Mouse (Mus musculus) frontal cortex, postnatal 14 days (tissue): ENCODE measurements around the gene Slc16a6.
A peak's percentile ranks its signal among the peaks of the same experiment; 100 is the strongest.

ENCODE experiments used
- DNase-seq, 2 experiments: peaks; one replicate each; pipeline ENCODE4 v3.0.0; 2022; ENCODE audit warnings: low spot score in 2 of 2

Slc16a6 gene

DNA sequence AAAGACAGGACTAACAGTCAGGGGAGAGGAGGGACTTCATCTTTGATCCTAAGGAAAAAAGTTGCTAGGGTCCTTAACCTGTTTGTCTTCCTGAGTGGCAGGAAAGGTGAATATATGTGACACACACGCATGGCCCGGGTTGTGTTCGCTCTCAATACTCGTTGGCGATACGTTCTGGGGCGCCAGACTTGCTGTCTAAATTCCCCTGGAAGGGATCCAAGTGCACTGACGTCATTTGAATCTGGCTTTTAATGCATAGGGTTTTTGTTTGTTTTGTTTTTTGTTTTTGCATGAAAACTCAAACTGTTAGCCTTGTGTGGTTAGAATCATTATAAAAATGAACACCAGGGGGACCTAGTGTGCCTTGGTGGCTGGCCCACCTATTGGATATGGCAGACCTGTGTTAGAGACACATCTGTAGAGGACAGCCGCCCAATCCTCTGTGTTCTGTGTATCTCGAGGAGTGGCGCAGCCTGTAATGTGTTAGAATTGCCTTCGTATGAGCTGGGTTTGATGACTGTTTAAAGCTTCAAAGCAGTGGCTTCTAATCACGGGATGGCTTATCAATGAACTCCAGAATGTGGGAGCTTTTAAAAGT, 27.9 kb downstream of the Slc16a6 start:
- no peak for DNase-seq

DNA sequence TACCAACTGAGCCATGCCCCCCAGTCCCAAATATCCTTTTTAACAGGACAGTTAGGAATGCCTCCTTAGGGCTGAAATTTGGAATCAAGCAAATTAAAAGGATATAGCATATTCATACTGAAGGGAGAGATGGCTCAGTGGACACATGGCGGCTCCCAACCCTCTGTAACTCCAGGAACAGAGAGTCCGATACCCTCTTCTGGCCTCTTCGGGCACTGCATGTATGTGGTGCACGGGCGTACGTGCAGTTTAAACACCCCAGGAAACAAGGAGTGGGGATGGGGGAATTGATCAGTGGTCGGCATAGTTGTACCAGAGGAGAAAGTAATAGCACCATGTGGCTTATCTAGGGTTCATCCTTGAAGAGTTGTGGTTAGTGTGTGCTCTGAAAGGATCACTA, 28.8 kb downstream of the Slc16a6 start:
- no peak for DNase-seq

DNA sequence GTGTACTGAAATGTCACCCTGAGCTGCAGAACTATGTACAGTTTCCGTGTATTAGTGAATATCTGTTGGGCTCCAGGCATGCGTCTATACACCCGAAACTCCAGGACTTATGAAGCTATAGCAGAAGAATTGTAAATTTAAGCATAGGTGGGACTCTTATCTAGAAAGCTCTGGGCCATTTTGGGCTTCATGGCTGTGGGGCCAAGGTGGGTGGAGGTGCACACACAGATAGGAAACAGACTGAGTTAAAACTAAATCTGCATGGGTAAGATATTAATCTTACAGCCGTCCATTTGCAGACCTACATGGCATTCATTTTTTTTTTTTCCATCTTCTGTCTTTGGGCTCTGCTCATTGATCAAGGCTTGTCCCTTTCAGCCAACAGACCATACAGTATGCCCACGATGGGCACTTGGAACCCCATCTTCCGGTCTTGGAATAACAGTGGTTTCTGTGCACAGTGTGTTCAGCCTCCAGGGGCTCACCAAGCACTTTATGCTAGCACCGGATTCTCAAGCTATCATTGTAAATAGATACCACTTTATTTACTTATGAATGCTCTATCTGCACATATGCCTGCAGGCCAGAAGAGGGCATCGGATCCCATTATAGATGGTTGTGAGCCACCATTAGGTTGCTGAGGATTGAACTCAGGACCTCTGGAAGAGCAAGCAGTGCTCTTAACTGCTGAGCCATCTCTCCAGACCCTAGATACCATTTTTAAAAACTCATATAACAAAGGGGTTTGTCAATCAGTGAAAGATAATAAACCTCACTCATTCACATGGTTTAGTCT, 29.7 kb downstream of the Slc16a6 start:
- no peak for DNase-seq

DNA sequence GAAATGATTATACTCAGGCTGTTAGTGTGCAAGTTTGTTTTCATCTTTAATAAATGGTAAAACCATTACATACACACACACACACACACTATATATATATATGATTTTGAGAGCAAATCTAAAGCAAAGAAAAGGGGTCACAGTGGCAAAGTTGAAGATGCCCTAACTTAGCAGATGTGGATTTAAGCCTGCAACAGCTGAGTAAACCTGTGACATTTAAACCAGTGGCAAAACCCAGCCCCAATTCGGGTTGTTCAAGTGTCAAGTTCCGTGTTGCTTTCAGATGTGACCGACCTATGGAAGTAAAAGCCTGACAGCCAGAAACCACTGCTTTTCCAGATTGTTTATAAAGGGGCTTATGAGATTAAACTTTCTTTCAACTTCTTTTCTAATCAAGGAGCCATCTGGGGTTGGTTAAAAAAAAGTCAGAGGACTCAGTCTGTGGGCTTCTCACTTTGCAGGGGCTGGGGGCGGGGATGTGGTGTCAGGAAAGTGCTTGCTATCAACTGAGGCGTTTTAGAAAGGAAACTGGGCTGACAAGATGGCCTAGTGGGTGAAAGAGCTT, 31.1 kb downstream of the Slc16a6 start:
- DNase-seq, result no peak

DNA sequence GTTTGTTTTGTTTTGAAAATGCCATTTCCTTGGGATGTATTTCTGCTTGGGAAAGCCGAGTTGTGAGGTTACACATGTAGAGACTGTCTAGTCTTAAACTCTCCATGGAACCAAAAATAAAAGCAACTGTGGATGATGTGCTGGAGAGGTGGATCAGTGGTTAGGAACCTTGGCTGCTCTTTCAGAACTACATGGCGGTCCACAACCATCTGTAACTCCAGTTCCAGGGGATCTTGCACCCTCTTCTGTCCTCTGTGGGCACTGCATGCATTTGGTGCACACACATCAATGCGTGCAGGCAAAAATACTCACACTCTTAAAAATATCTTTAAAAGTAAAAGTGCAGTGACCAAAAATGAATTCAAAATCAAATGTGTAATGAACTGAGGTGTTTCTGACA, 32.3 kb downstream of the Slc16a6 start:
- DNase-seq, result no peak

DNA sequence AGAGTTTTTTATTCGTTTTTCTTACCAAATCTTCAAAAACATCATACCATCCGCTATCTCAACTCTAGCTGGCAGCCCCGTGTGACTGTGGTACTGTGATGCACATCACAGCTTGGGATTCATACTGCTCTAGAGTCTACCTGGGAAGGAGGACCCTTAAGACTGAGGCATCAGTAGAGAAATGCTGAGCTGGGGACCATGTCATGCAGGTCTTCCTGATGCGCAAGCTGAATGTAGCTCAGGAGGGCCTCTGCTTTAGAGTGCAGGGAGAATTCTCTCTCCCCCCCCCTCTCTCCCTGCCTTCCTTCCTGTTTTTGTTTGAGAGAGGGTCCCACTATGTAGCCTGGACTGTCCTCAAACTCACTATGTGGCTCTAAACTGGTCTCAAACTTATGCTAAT, 32.8 kb downstream of the Slc16a6 start:
- no peak for DNase-seq

DNA sequence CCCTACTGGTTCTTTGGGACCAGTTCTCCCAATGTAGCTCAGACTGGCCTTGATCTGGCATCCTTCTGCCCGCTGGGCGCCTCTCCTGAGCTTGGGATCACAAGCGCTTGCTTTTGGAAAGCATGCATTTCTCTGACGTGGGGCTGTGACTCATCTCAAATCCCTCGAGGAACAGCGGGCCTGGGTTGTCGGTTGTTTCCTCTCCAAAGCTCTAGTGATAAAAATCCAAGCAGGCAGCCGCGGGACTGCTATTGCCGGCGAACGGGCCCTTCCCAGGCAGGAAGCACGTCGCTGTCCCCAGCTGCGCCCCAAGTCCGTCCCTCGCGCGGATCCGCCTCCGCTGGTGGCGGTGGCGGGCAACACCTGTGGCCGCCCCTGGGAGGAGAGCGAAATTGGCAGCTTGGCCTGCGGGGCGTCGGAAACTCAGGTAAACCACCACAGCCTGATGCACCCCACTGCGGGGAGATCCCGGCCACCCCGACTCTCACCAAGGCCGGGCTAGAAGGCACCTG, 33.5 kb downstream of the Slc16a6 start:
- DNase-seq, result peak; percentile 34 to 45

DNA sequence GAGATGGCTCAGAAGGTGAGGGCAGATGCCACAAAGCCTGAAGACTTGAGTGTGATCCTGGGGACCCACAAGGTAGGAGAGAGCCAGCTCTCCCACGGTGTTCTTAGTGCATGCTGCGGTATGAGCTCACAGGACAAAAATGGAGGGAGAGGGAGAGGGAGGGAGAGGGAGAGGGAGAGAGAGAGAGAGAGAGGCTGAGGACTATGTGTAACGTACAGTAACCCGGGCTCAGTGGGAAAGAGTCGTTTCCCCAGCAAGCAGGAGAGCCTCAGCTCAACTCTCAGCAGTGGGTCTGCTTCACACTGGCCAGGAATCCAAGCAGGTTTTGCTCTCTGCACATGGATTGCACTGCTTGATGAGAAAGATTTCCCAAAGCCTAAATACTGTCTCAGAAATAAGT, 34.2 kb downstream of the Slc16a6 start:
- DNase-seq, result no peak

DNA sequence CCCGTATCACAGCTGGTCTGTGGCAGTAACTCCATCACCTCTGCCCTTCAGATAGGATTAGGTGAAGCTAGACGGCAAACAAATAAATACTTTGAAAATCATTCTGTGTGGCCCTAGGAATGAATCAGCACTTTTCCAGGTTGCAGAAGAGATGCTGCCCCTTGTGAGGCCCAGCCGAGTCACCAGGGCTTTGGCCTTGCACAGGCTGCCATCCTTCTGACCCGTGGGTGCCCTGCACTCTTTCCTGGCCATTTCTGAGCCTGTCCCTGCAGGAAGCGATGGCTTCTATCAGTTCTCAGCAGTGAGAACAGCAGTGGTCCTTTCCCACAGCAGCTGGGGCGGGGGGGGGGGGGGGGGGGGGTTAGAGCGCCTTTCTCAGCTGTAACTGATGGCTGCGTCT, 36.5 kb downstream of the Slc16a6 start:
- DNase-seq, result no peak

DNA sequence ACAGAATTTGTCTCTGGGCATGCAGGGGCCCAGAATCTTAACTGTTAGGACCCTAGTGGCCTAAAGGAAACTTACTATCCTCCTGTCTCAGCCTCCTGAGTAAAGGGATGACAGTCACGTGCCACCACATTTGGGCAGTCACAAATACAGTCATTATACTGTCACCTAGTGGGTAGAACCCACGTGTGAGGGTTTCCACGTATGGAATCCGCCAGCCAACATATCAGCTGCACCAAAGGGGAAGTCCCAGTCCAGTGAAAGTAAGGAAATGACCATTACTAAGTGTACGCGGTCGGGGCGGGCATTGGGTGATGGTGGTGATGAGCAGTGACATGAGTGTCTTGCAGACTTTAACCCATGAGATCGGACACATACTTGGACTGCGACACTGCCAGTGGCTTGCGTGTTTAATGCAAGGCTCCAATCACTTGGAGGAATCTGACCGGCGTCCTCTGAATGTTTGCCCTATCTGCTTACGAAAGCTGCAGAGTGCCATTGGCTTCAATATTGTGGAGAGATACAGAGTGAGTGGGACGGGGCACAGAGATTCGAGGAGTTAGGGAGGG, 39.1 kb downstream of the Slc16a6 start:
- no peak for DNase-seq

DNA sequence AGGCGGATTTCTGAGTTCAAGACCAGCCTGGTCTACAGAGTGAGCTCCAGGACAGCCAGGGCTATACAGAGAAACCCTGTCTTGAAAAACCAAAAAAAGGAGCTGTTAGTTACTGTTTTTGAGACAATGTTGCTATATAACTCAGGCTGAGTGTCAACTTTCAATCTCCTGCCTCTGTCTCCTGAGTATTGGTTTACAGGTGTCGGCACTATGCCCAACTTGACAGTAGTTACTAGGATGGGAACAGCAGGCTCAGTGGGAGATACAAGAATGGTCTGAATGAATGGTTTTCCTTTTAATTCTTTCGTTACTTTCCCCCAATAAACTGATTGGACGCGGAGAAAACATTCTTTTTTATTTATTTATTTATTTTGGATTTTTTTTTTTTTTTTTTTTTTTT, 46.0 kb downstream of the Slc16a6 start:
- no peak for DNase-seq

DNA sequence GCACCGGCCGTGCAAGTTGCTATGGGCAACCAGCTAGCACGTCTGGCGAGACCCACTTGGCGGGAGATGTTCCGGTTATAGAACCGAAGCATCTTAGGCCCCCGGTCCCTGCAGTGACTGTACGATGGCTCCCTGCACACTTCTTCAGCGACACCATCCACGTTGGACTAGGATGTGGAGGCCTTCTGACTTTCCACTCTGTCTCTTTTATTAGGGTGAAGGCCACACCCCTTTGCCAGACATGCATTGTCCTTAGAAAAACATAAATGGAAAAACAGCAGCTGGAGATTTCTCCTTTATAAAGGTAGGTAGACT, 47.2 kb downstream of the Slc16a6 start:
- DNase-seq, result no peak

DNA sequence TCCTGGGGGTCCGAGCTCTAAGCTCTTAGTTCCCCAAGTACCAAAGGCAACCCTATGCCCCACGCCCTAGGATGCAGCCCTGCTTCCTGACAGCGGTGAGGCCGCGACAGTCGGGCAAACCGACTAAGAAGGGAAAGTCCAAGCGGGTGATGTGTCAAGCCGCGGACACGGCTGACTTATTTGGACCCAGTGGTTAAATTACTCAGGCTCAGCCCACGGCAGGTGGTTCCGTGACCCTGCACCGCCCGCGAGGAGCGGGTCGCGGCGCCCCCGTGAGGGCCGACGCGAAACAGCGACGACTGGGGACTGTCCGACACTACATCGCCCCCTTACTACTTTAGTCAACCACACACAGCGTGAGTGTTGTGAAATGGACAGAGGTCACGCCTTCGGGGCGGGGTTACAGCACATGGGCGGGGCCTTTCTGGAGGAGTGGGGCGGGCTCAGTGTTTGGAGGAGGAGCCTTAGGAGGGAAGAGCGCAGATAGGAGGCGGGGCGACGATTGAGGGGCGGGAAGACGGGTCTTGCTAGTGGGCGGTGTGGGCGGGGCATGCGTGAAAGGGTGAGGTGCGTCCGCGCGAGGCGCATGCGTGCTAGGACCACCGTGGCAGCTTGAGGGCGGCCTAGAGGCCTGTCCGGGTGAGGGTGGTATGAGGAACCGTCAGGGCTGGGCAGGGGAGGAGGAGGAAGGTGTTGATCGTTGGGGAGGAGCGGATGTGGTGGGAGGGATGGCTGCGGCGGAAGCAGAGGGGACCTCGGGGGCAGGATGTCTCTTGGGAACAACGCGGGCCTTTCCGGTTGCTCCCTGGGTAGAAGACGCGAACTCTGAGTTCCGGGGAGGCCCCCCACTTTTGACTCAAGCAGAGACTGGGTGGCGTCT, 47.8 kb downstream of the Slc16a6 start, which contains the start of gene Amz2:
Gene Amz2, plus strand, starts transcription at position 555 of the 880 bp plus-strand sequence.
- peak; percentile 97 for DNase-seq

DNA sequence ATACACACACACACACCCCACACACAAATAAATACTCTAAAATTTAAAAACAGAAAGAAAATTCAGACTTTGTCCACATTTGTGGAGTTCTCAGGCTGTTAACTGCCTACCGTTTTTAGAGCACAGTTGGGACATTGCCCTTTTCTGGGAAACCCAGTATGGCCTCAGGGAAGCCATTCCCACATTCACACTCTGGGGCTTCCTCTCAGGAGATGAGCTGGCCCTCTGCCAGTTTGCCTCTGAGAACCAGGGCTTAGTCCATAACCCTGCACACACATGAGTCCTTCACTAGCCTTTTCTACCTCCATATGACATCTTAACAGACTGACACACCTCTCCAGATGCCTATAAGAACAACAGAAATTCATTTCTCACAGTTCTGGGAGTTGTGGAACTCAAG, 50.1 kb downstream of the Slc16a6 start:
- no peak for DNase-seq

DNA sequence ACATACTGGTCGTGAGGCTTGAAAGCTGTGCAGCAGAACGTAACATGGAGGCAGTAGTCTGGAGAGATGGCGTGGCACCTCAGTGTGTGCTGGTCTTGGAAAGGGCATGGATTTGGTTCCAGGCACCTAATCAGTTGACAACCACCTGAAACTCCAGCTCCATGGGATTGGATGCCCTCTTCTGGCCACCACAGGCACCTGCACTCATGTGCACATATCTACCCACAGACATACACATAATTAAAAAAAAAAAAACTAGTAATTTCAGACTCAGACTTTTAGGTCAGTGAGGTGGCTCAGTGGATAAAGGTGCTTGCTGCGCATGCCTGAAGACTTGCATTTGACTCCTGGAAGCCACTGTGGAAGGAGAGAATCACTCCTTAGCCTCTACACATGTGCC, 51.1 kb downstream of the Slc16a6 start:
- no peak for DNase-seq

DNA sequence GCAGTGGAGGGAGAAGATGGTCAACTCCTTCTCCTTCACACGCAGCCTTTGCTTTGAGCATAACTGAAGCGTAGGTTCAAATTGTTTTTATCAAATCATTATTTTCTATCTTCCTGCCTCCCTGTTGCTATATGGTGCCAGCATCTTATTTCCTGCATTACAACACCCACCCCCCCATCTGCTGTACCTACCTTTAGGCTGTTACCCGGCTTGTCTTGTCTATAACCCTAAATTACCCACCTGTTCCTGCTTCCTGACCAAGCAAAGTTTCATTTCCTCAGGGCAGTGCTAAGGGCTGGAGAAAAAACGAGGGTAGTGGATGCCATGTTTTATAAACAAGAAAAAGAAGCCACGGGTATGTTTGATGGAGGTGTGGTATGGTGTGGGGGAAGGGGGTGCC, 52.2 kb downstream of the Slc16a6 start:
- DNase-seq, result no peak

DNA sequence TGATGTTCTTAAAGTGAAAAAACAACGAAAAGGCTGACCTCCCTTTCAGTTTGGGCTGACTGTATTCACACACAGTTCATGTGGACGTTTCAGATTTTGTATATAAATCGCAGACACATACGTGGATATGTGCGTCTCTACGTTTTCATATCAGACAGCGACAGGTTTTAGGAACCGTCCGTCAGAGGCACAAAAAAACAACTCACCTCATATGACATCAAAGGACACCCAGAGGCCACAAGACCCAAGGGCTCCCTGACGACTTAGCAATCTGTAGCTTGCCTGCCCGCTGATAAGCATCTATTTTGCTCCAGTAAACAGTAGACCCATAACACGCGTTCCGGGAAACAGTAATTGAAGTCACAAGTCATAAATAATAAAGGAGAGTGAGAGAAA, 52.8 kb downstream of the Slc16a6 start:
- no peak for DNase-seq

DNA sequence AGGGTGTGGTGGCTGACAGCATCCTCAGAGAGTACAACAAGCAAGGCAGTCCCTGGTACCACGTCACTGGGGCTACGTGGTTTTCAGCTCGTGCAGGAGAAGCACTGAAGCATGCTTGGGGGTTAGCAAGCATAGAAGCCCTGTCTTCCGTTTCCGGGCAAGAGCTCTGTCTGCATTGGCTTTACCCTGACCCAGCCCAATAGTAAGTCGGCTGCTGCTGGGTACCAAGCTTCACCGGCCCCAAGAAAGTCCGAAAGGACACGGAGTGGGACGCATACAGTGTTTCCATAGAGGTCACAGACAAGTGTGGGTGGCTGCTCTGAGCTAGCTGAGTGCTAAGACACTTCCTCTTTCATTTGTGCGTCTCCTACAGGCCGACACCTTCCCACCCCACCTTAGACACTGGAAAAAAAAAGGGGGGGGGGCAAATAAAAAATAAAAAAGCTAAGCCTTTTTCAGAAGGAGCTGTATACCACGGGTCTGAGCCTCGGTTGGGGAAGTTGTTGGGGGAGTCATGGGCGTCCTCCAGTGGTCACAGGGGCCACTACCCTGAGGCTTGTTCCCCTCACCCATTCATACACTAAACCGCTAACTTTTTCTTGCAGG, 53.3 kb downstream of the Slc16a6 start:
- no peak for DNase-seq

DNA sequence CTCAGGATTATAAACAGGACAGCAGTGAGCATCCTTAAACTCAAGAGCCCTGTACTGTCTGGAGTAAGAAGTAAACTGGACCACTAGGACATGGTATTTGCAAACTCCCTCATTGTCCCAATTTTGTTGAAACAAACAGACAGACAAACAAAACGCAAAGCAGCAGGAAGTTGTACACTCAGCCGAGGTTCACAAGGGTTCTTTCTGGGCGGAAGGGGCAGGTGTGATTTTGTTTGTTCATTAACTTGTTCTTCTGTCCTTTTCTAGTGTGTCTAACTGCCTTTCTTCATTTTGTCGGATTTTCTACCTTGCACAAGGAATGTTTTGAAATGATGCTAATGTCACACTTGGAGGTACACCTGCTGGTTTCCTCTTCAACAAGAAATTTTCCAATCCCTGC, 53.9 kb downstream of the Slc16a6 start:
- DNase-seq, result no peak

DNA sequence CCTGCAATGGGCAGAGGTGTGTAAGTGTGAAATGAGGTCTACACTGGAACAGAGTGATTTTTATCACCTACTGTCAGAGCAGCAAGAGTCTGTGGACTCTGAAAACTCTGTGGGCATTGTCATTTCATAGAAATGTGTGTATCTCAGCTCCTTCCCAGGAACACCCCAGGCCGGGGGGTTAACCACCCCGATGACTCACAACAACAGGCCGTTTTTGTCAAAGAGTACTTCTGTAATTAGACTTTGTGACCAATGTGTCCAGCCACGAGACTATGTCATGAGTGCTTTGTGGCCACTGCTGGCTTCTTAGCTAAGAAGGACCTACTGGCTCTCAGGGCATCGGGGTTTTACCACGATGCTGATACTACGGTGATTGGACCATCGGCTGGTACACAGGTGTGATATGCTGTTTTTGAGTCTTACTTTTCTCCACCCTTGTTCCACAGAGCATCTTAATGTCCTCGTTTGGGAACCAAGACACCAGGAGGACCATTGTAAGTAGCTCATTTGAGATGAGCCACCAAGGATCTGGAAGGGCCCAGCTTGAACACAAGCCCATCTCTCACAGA, 55.8 kb downstream of the Slc16a6 start:
- no peak for DNase-seq
